Mouse (Mus musculus) small intestine, adult 2 months (tissue): ENCODE data around the gene Sgsh.

ENCODE experiments used
- CTCF ChIP-seq: fragments of 200-500 bp; IDR thresholded peaks from 2 replicates; pipeline ENCODE4 v1.5.1; 2012; ENCODE audit warnings: low read depth, mild to moderate bottlenecking, control low read depth, inconsistent platforms, low read length, moderate library complexity, mixed read lengths; ENCODE audit not compliant: insufficient replicate concordance, insufficient read length; ENCODE audit errors: extremely low read depth
- POLR2A ChIP-seq: fragments of 200-500 bp; IDR thresholded peaks from 2 replicates; pipeline ENCODE4 v1.6.1; 2012; ENCODE audit warnings: low read depth, mild to moderate bottlenecking, control low read depth, inconsistent platforms, low read length, moderate library complexity

DNA sequence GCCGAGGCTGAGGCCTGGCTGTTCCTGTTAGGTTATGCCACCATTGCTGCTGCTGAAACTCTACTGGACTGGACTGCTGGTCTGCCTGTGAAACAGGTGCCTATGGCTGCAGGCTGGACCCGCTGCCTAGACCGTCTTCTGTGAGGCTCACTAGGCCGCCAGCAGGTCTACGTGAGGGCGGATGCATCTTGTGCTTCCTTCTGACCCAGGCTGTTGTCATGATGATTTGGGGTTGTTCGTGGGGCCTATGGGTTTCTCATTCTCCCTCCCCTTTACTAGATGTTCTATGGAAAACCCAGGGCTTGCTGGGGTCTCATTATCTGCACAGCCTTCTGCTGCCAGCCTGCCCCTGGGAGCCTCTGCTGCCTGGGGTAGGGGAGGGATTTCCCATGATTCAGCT lies 41.1 kb upstream of the Sgsh start:
- TF ChIP-seq CTCF (no peak), POLR2A (no peak)
